Mouse (Mus musculus): ENCODE measurements around the gene Prkca. TPM values are rescaled to one million over a fixed set of nuclear protein-coding genes. Genes with fewer than 3 reads are reported as not detected.

Prkca gene
- total and polyA plus RNA-seq, 2 experiments from 2014 or later: 7.9 to 32.0 TPM

DNA sequence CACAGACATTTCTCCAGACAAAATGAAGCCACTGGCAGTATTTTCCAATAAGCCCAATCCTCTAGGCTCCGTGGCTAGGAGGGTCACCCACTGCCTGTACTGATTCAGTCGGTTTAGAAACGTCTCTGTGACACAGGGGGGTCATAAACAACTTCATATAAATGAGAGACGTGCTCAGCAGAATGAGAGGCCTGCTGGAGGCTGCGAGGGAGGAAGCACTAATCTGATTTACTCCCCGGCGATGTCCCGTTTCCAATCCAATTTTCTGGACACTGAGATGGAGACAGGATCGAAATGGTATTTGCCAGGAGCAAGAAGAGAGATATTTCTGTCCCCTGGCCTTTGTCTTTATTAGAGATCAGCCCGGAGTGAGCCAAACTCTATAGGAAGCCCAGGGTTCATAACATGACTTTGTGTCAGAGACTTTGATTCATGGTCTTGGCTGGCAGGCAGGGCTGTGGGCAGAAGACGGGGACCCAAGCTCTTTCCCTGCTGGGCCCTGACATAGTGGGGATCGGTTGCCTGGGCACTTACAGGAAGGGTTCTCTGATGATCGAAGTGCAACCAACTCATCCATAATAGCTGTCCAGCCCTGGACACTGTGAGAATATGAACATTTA is 120.0 kb downstream of the Prkca start:
- 25% methylated on average over 13 of the region's 13 CpGs for WGBS
- Histone ChIP-seq H3K4me3 (ENCODE audit: low read depth, low read length) (no peak overlapping the region), H3K4me1 (ENCODE audit: insufficient read depth, low read length) (no peaks in the 10 kb centered on the region), H3K4me2 (ENCODE audit: low read depth, low read length, poor library complexity, severe bottlenecking) (no peak overlapping the region), H3K9ac (replicated peaks; ENCODE audit: low read length, poor library complexity, severe bottlenecking) (no peak overlapping the region), H3K36me3 (ENCODE audit: insufficient read depth, low read length) (no peaks in the 10 kb centered on the region; the same call in 1 of the 2 replicates), H3K27me3 (ENCODE audit: insufficient read depth, low read length) (no peaks in the 10 kb centered on the region), H3K27ac (ENCODE audit: low read depth, low read length) (no peak overlapping the region), H3K9me3 (ENCODE audit: low read length) (no peaks in the 10 kb centered on the region)
- no peak for ATAC-seq (ENCODE audit: low FRiP score)
- DNase-seq (ENCODE audit: low spot score): peak; percentile 42
- no peak for TF ChIP-seq CTCF (IDR thresholded peaks at IDR 0.05)

DNA sequence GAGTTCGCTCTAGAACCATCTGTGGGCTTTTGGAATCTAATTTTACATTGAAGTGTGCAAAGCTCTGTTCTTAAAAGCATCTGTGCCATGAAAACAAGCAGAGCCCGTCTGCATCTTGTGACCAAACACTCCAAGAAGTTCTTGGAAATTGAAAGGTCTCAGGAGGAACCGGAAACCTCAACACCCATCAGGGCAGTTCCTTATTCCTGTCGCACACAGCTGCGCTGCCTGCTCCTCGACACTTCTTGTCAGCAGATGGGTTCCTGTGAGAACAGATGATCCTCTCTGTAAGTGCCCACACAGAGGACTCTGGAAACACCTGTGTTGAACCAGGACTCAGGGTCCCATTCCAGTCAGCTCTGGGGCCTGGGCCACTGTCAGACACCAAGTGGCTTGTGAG is 120.6 kb downstream of the Prkca start:
- no peak overlapping the region for H3K4me2 ChIP-seq (ENCODE audit: low read depth, low read length, poor library complexity, severe bottlenecking)
- H3K9me3 ChIP-seq (ENCODE audit: low read length): no peaks in the 10 kb centered on the region
- H3K9ac ChIP-seq (replicated peaks; ENCODE audit: low read length, poor library complexity, severe bottlenecking): no peak overlapping the region
- no peak for ATAC-seq (ENCODE audit: low FRiP score)
- no peaks in the 10 kb centered on the region for H3K27me3 ChIP-seq (ENCODE audit: insufficient read depth, low read length)
- H3K36me3 ChIP-seq (ENCODE audit: insufficient read depth, low read length): no peaks in the 10 kb centered on the region; the same call in 1 of the 2 replicates
- no peaks in the 10 kb centered on the region for H3K4me1 ChIP-seq (ENCODE audit: insufficient read depth, low read length)
- no peak overlapping the region for H3K27ac ChIP-seq (ENCODE audit: low read depth, low read length)
- no peak for TF ChIP-seq CTCF (IDR thresholded peaks at IDR 0.05)
- H3K4me3 ChIP-seq (ENCODE audit: low read depth, low read length): no peak overlapping the region
- 76% methylated on average over 6 of the region's 6 CpGs for WGBS
- DNase-seq (ENCODE audit: low spot score): no peak

DNA sequence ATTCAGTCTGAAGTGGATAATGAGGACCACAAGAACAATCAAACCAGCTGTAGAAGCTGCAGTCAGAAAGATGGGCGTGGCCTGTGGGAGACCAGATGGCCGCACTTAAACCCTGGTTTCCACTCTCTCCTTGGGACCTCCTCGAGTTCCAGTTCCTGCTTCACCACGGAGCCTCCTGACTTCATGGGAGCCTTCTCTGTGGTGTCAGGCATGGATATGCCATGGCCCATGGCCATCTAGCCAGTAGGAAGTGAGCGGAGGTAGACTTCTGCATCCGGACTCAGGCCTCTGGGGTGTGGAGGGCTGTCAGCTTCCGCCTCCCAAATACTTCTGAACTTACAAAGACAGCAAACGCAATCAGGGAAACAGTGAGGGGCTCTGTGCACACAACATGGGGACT is 121.1 kb downstream of the Prkca start:
- no peak for TF ChIP-seq CTCF (IDR thresholded peaks at IDR 0.05)
- WGBS: 80% methylated on average over 8 of the region's 8 CpGs
- H3K36me3 ChIP-seq (ENCODE audit: insufficient read depth, low read length): no peaks in the 10 kb centered on the region
- DNase-seq (ENCODE audit: low spot score) (no peak), ATAC-seq (ENCODE audit: low FRiP score) (no peak)
- H3K4me3 ChIP-seq (ENCODE audit: low read depth, low read length): no peak overlapping the region
- H3K27ac ChIP-seq (ENCODE audit: low read depth, low read length): no peak overlapping the region
- no peaks in the 10 kb centered on the region for H3K9me3 ChIP-seq (ENCODE audit: low read length)
- H3K27me3 ChIP-seq (ENCODE audit: insufficient read depth, low read length): no peaks in the 10 kb centered on the region
- H3K4me2 ChIP-seq (ENCODE audit: low read depth, low read length, poor library complexity, severe bottlenecking): no peak overlapping the region
- no peaks in the 10 kb centered on the region for H3K4me1 ChIP-seq (ENCODE audit: insufficient read depth, low read length)
- H3K9ac ChIP-seq (replicated peaks; ENCODE audit: low read length, poor library complexity, severe bottlenecking): no peak overlapping the region

DNA sequence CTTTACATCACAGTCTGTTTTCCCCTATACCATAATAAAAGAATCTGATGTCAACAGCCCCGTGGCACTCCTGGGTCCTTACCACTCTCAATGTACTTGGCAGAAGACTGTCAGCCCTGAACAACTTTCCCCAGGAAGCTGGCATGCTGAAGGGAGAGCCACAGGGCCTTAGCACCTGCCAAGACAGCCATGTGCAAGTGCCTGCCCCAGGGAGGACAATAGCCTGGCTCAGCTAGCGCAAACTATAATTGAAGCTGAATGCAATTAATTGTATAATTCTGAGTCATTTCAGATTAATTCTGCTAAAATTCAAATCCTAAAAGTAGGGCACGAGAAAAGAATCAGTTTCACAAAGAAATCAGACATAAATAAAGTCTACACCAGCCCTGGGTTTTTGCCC is 121.7 kb downstream of the Prkca start:
- H3K4me1 ChIP-seq (ENCODE audit: insufficient read depth, low read length): no peaks in the 10 kb centered on the region
- no peaks in the 10 kb centered on the region for H3K27me3 ChIP-seq (ENCODE audit: insufficient read depth, low read length)
- TF ChIP-seq CTCF (IDR thresholded peaks at IDR 0.05): no peak
- no peak for ATAC-seq (ENCODE audit: low FRiP score)
- H3K9me3 ChIP-seq (ENCODE audit: low read length): no peaks in the 10 kb centered on the region
- WGBS: 71% methylated on average over 3 of the region's 3 CpGs
- H3K4me2 ChIP-seq (ENCODE audit: low read depth, low read length, poor library complexity, severe bottlenecking): no peak overlapping the region
- no peak overlapping the region for H3K27ac ChIP-seq (ENCODE audit: low read depth, low read length)
- H3K4me3 ChIP-seq (ENCODE audit: low read depth, low read length): no peak overlapping the region
- H3K36me3 ChIP-seq (ENCODE audit: insufficient read depth, low read length): no peaks in the 10 kb centered on the region
- no peak overlapping the region for H3K9ac ChIP-seq (replicated peaks; ENCODE audit: low read length, poor library complexity, severe bottlenecking)
- DNase-seq (ENCODE audit: low spot score): no peak

DNA sequence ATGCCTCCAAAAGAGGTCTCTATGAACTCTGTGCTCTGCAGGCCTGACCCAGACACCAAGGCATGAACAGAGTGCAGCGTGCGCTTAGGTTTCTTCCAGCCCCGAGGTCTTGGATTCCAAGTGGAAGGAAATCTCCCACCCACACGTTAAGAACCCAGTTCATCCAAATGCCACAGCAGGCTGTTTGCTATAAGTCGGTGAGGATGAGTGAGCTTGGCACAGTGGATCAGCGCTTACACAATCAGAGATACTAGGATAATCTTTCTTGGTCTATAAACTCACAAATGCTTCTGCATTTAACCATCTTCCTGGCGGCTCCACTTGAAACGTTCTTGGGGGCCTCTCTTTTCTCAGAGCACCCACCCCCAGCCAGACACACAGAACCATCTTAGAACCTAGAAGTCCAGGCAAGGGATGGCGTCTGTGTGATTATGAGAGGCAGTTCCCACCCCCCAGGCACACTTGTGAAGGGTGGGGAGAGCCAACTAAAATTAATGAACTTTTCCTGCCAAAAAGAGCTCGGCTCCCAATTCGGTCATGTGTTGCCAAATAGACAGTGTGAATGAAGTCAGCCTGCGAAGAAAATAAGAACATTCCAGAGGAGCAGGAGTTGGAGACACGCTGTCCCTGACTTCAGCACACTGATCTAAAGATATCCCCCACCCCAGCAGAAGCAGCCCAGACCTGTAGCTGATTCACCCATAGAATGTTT is 122.4 kb downstream of the Prkca start:
- no peak for ATAC-seq (ENCODE audit: low FRiP score)
- Histone ChIP-seq H3K27ac (ENCODE audit: low read depth, low read length) (no peak overlapping the region), H3K9ac (replicated peaks; ENCODE audit: low read length, poor library complexity, severe bottlenecking) (no peak overlapping the region)

DNA sequence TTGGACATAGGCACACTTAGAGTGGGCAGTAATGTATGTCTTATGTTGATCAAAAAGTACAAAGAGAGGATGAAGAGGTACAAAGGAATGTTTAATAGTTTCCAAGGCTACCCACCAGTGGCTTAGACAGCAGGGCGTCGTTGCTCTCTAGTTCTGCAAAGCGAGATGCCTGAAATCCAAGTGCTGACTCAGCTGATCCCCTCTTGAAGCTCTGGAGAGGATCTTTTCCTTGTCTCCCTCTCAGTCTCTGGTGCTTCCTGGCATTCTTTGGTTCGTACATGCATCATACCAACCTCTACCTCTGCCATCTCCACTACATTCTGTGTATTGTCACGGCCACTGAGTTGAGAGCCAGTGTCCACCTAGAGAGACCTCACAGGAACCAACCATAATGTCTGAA is 123.1 kb downstream of the Prkca start:
- H3K27ac ChIP-seq (ENCODE audit: low read depth, low read length): no peak overlapping the region
- 82% methylated on average over 5 of the region's 5 CpGs for WGBS
- DNase-seq (ENCODE audit: low spot score) (no peak), ATAC-seq (ENCODE audit: low FRiP score) (no peak)
- no peaks in the 10 kb centered on the region for H3K9me3 ChIP-seq (ENCODE audit: low read length)
- H3K36me3 ChIP-seq (ENCODE audit: insufficient read depth, low read length): no peaks in the 10 kb centered on the region
- H3K4me3 ChIP-seq (ENCODE audit: low read depth, low read length): no peak overlapping the region
- no peaks in the 10 kb centered on the region for H3K27me3 ChIP-seq (ENCODE audit: insufficient read depth, low read length)
- no peak for TF ChIP-seq CTCF (IDR thresholded peaks at IDR 0.05)
- H3K4me1 ChIP-seq (ENCODE audit: insufficient read depth, low read length): peaks cover 4% of the 10 kb centered on the region; the same call in 1 of the 2 replicates
- H3K4me2 ChIP-seq (ENCODE audit: low read depth, low read length, poor library complexity, severe bottlenecking): no peak overlapping the region
- no peak overlapping the region for H3K9ac ChIP-seq (replicated peaks; ENCODE audit: low read length, poor library complexity, severe bottlenecking)

More for the DNA sequence above, 122.4 kb downstream of the Prkca start:
- H3K36me3 ChIP-seq (ENCODE audit: insufficient read depth, low read length): no peaks in the 10 kb centered on the region
- no peak overlapping the region for H3K4me3 ChIP-seq (ENCODE audit: low read depth, low read length)
- H3K9me3 ChIP-seq (ENCODE audit: low read length): no peaks in the 10 kb centered on the region
- H3K4me1 ChIP-seq (ENCODE audit: insufficient read depth, low read length): no peaks in the 10 kb centered on the region
- WGBS: 81% methylated on average over 13 of the region's 13 CpGs
- no peak for TF ChIP-seq CTCF (IDR thresholded peaks at IDR 0.05)
- H3K4me2 ChIP-seq (ENCODE audit: low read depth, low read length, poor library complexity, severe bottlenecking): no peak overlapping the region
- DNase-seq (ENCODE audit: low spot score): peak; percentile 72
- H3K27me3 ChIP-seq (ENCODE audit: insufficient read depth, low read length): no peaks in the 10 kb centered on the region
